Mouse (Mus musculus): Measurements from ENCODE around the gene Srp68. TPM values are rescaled to one million over a fixed set of nuclear protein-coding genes. Genes with fewer than 3 reads are reported as not detected.

The Srp68 gene
- total and polyA plus RNA-seq, 2 experiments = 19.9 to 36.3 TPM

- DNase-seq (ENCODE audit: extremely low read depth, low read depth, low spot score) = no peak
- H3K36me3 ChIP-seq (ENCODE audit: control insufficient read depth, insufficient read depth, low read length) = no peaks in the 10 kb centered on the region
- H3K27me3 ChIP-seq (ENCODE audit: control insufficient read depth, insufficient read depth, low read length) = no peaks in the 10 kb centered on the region
- 81% methylated on average over 3 of the region's 3 CpGs for WGBS
- H3K4me1 ChIP-seq (ENCODE audit: control insufficient read depth, insufficient read depth, low read length) = peaks cover 26% of the 10 kb centered on the region
- H3K4me3 ChIP-seq (ENCODE audit: insufficient read depth, low read depth, low read length) = no peak overlapping the region
- H3K9ac ChIP-seq (ENCODE audit: low read depth, low read length) = no peak overlapping the region
- TF ChIP-seq CTCF (IDR thresholded peaks at IDR 0.05; ENCODE audit: low read depth, low read length) = no peak
- TF ChIP-seq POLR2A (IDR thresholded peaks at IDR 0.05; ENCODE audit: extremely low read depth, insufficient read depth, low read length) = no peak
- peak overlapping the region; percentile 75 for H3K27ac ChIP-seq (replicated peaks; ENCODE audit: insufficient read depth, low read depth, low read length)
- no peaks in the 10 kb centered on the region for H3K79me2 ChIP-seq (ENCODE audit: control insufficient read depth, insufficient read depth, low read length)
Measured at GRCm38 (mm10) chr11:116208660-116209059, 65.4 kb downstream of the Srp68 start.

GRCm38 (mm10) chr11:116206678-116207077, 67.3 kb downstream of the Srp68 start:
- Histone ChIP-seq H3K27ac (replicated peaks; ENCODE audit: insufficient read depth, low read depth, low read length) (peak overlapping the region; percentile 46; the same call in 1 of the 2 replicates), H3K36me3 (ENCODE audit: control insufficient read depth, insufficient read depth, low read length) (no peaks in the 10 kb centered on the region), H3K9ac (ENCODE audit: low read depth, low read length) (no peak overlapping the region), H3K4me3 (ENCODE audit: insufficient read depth, low read depth, low read length) (no peak overlapping the region), H3K27me3 (ENCODE audit: control insufficient read depth, insufficient read depth, low read length) (no peaks in the 10 kb centered on the region), H3K79me2 (ENCODE audit: control insufficient read depth, insufficient read depth, low read length) (no peaks in the 10 kb centered on the region), H3K4me1 (ENCODE audit: control insufficient read depth, insufficient read depth, low read length) (peaks cover 34% of the 10 kb centered on the region)
- TF ChIP-seq CTCF (IDR thresholded peaks at IDR 0.05; ENCODE audit: low read depth, low read length) (no peak), POLR2A (IDR thresholded peaks at IDR 0.05; ENCODE audit: extremely low read depth, insufficient read depth, low read length) (no peak)
- no peak for DNase-seq (ENCODE audit: extremely low read depth, low read depth, low spot score)
- WGBS = 93% methylated on average over 4 of the region's 4 CpGs

- peak; percentile 90 for DNase-seq (ENCODE audit: extremely low read depth, low read depth, low spot score)
- Histone ChIP-seq H3K79me2 (ENCODE audit: control insufficient read depth, insufficient read depth, low read length) (peaks cover 4% of the 10 kb centered on the region; the same call in 1 of the 2 replicates), H3K9ac (ENCODE audit: low read depth, low read length) (no peak overlapping the region), H3K4me1 (ENCODE audit: control insufficient read depth, insufficient read depth, low read length) (peaks cover 25% of the 10 kb centered on the region), H3K4me3 (ENCODE audit: insufficient read depth, low read depth, low read length) (no peak overlapping the region), H3K27ac (replicated peaks; ENCODE audit: insufficient read depth, low read depth, low read length) (peak overlapping the region; percentile 66), H3K27me3 (ENCODE audit: control insufficient read depth, insufficient read depth, low read length) (no peaks in the 10 kb centered on the region), H3K36me3 (ENCODE audit: control insufficient read depth, insufficient read depth, low read length) (no peaks in the 10 kb centered on the region; the same call in 1 of the 2 replicates)
- 52% methylated on average over 3 of the region's 3 CpGs for WGBS
- TF ChIP-seq POLR2A (IDR thresholded peaks at IDR 0.05; ENCODE audit: extremely low read depth, insufficient read depth, low read length) = no peak
- TF ChIP-seq CTCF (IDR thresholded peaks at IDR 0.05; ENCODE audit: low read depth, low read length) = no peak
Measured at GRCm38 (mm10) chr11:116203150-116203549, 70.9 kb downstream of the Srp68 start.

- Histone ChIP-seq H3K4me1 (ENCODE audit: control insufficient read depth, insufficient read depth, low read length) (peaks cover 20% of the 10 kb centered on the region), H3K27me3 (ENCODE audit: control insufficient read depth, insufficient read depth, low read length) (no peaks in the 10 kb centered on the region), H3K9ac (ENCODE audit: low read depth, low read length) (no peak overlapping the region), H3K4me3 (ENCODE audit: insufficient read depth, low read depth, low read length) (no peak overlapping the region), H3K27ac (replicated peaks; ENCODE audit: insufficient read depth, low read depth, low read length) (peak overlapping the region; percentile 55), H3K79me2 (ENCODE audit: control insufficient read depth, insufficient read depth, low read length) (peaks cover 11% of the 10 kb centered on the region), H3K36me3 (ENCODE audit: control insufficient read depth, insufficient read depth, low read length) (peaks cover 16% of the 10 kb centered on the region)
- TF ChIP-seq CTCF (IDR thresholded peaks at IDR 0.05; ENCODE audit: low read depth, low read length) (no peak), POLR2A (IDR thresholded peaks at IDR 0.05; ENCODE audit: extremely low read depth, insufficient read depth, low read length) (no peak)
- peak; percentile 68 for DNase-seq (ENCODE audit: extremely low read depth, low read depth, low spot score)
- WGBS = 45% methylated on average over 2 of the region's 2 CpGs
Measured at GRCm38 (mm10) chr11:116201151-116201550, 72.9 kb downstream of the Srp68 start.

GRCm38 (mm10) chr11:116198639-116199531, 75.1 kb downstream of the Srp68 start, which contains the start of the genes Ten1 and Acox1:
TSS of gene Ten1 (plus strand) at chr11:116198855.
TSS of gene Acox1 (minus strand) at chr11:116199045.
- Histone ChIP-seq H3K9ac (ENCODE audit: low read depth, low read length) (peak within 1 kb of the TSS; percentile 90), H3K79me2 (ENCODE audit: control insufficient read depth, insufficient read depth, low read length) (peaks cover 17% of the 10 kb centered on the region), H3K36me3 (ENCODE audit: control insufficient read depth, insufficient read depth, low read length) (peaks cover 33% of the 10 kb centered on the region), H3K4me1 (ENCODE audit: control insufficient read depth, insufficient read depth, low read length) (peaks cover 19% of the 10 kb centered on the region), H3K4me3 (ENCODE audit: insufficient read depth, low read depth, low read length) (peak within 1 kb of the TSS; percentile 68), H3K27me3 (ENCODE audit: control insufficient read depth, insufficient read depth, low read length) (no peaks in the 10 kb centered on the region), H3K27ac (replicated peaks; ENCODE audit: insufficient read depth, low read depth, low read length) (peak within 1 kb of the TSS; percentile 88)
- DNase-seq (ENCODE audit: extremely low read depth, low read depth, low spot score) = peak; percentile 99
- TF ChIP-seq CTCF (IDR thresholded peaks at IDR 0.05; ENCODE audit: low read depth, low read length) = peak; percentile 13; the same call in 1 of the 2 replicates
- TF ChIP-seq POLR2A (IDR thresholded peaks at IDR 0.05; ENCODE audit: extremely low read depth, insufficient read depth, low read length) = peak; percentile 100
- WGBS = under 1% methylated on average over 62 of the region's 62 CpGs
